Mouse (Mus musculus): ENCODE measurements around the gene Egfl6. TPM values are rescaled to one million over a fixed set of nuclear protein-coding genes. Genes with fewer than 3 reads are reported as not detected.

The Egfl6 gene
- total RNA-seq (2015) = not detected in 2 replicates
- not detected in 2 replicates for total RNA-seq (2017)

DNA sequence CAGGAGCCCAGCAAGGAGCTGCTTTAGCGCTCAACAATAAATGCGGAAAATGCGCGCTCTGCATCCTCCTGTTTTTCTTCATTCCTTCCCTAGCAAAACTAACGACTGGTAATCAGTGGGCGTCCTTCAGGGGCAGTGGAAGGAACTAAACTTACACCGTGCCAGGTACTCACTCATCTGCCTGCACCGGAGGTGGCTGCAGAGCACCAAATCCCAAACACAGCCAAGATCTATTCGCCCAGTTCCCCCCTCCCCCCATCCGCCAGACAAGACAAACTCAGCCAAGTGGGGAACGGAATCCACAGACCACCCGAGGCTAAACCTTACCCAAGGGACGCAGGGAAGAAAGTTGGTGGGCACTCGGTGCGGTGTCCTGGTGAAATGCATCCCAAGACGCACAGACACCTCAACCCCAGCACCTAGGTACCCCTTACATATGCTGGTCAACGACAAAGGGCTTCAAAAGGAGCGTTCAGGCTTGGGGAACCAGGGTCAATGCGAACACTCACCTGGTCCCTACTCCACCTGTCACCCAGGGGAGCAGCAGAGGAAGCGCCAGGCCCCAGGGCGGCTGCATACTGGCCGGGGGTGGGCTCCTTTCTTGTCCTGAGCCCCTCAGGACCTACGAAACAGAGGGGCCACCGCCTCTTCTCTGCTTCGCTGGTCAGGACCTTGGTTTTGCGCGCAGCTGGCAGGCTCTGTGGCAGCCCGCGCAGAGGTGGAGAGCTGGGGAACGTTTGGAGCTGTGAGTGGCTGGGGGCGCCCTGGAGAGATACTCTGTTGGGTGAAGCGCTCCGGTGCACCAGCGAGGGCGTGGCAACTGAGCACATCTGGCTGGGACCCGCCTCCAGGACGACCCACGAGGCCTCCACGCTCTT is at the start of gene Egfl6:
Egfl6 (minus strand) TSS at position 774 of the 878 bp plus-strand sequence.
- ATAC-seq (ENCODE audit: poor library complexity, severe bottlenecking) = no peak

GRCm38 (mm10) chrX:166626866-166627570 is 41.5 kb upstream of the Egfl6 start:
- peak; percentile 89 for ATAC-seq (ENCODE audit: poor library complexity, severe bottlenecking)

- no peak for ATAC-seq (ENCODE audit: poor library complexity, severe bottlenecking)
Observed at GRCm38 (mm10) chrX:166626174-166626573, 40.7 kb upstream of the Egfl6 start.

- ATAC-seq (ENCODE audit: poor library complexity, severe bottlenecking) = no peak
Observed at GRCm38 (mm10) chrX:166623176-166623575, 37.7 kb upstream of the Egfl6 start.

GRCm38 (mm10) chrX:166621560-166622301 is 36.2 kb upstream of the Egfl6 start:
- no peak for ATAC-seq (ENCODE audit: poor library complexity, severe bottlenecking)

GRCm38 (mm10) chrX:166620900-166621299 is 35.4 kb upstream of the Egfl6 start:
- no peak for ATAC-seq (ENCODE audit: poor library complexity, severe bottlenecking)

GRCm38 (mm10) chrX:166619084-166619483 is 33.6 kb upstream of the Egfl6 start:
- ATAC-seq (ENCODE audit: poor library complexity, severe bottlenecking) = no peak

GRCm38 (mm10) chrX:166615191-166615590 is 29.7 kb upstream of the Egfl6 start:
- no peak for ATAC-seq (ENCODE audit: poor library complexity, severe bottlenecking)

GRCm38 (mm10) chrX:166576111-166576510 is 9.4 kb downstream of the Egfl6 start:
- no peak for ATAC-seq (ENCODE audit: poor library complexity, severe bottlenecking)

DNA sequence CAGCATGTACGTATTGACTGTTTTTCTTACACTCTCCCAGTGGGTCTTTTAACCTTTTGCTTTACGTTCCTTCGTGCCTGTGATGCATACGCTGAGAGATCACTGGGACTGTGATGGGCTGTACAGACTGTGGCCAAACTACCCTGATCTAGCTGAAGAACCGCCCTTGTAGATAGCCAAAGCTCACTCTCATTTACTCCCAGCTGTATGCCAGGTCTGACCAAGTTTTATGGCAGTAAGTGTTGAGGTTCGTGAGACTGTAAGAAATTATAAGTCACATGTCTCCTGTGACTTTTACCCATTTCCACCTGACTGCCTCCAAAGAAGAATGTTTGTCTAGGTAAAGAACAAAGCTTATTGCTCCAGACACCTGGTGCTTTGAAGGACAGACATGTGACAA is 19.5 kb downstream of the Egfl6 start:
- ATAC-seq (ENCODE audit: poor library complexity, severe bottlenecking) = no peak

GRCm38 (mm10) chrX:166565401-166565800 is 20.1 kb downstream of the Egfl6 start:
- ATAC-seq (ENCODE audit: poor library complexity, severe bottlenecking) = no peak

- ATAC-seq (ENCODE audit: poor library complexity, severe bottlenecking) = no peak
Observed at GRCm38 (mm10) chrX:166564900-166565299, 20.6 kb downstream of the Egfl6 start.

DNA sequence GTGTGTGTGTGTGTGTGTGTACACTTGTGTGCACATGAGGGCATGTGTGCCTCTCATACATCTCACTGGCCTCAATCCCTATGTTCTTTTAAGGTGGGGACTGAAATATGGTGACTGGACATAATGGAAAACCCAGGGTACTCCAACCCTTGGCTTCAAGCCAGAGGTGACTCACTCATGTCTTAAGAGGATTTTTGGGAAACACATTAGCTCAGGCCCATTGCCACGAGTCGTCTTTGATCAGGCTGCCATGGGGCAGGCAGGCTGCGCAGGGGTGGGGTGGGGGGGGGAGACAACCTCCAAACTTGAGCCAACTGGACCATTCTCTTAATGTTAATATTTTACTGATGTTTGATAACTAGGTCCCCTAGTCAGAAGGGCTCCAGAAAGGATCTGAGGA is 26.2 kb downstream of the Egfl6 start:
- no peak for ATAC-seq (ENCODE audit: poor library complexity, severe bottlenecking)

GRCm38 (mm10) chrX:166552355-166552754 is 33.2 kb downstream of the Egfl6 start:
- ATAC-seq (ENCODE audit: poor library complexity, severe bottlenecking) = no peak

DNA sequence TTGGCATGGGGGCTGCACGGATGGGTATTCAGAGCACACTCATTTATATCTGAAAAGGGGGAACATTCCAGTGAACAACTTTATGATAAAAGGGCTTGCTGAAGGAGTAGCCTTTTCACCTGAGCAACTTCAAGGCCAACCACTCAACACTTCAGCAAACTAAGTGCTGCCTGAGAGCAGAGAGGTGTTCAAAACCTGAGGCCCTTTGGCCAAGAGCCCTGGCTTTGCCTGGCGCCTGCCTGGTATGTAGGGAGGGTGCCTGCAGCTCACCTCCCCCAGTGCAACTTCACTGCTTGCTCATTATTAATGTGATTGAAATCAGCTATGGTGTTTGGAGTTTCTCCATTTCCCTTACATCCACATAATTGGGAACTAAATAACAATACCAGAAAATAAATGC is 39.0 kb downstream of the Egfl6 start:
- ATAC-seq (ENCODE audit: poor library complexity, severe bottlenecking) = no peak

- ATAC-seq (ENCODE audit: poor library complexity, severe bottlenecking) = no peak
Observed at GRCm38 (mm10) chrX:166535138-166535537, 50.4 kb downstream of the Egfl6 start.

GRCm38 (mm10) chrX:166533432-166533831 is 52.1 kb downstream of the Egfl6 start:
- ATAC-seq (ENCODE audit: poor library complexity, severe bottlenecking) = no peak

DNA sequence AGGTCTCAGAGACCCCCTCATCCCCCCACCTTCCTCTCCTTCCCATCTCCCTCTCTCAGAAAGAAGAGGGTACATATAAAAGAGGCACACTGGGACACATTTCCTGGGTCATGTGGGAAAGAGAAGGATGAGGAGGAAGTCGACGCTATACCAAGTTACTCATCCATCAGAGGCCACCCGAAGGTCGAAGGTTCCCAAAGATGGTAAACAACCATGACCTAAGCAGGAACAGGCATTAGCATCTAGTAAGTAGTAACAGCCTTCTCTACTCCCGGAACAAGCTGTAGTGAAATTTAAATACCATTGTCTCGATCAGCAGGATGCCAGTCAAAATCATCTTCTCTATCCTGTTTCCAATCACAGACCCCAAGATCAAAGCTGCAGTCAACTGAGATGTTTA is 53.8 kb downstream of the Egfl6 start:
- ATAC-seq (ENCODE audit: poor library complexity, severe bottlenecking) = no peak

DNA sequence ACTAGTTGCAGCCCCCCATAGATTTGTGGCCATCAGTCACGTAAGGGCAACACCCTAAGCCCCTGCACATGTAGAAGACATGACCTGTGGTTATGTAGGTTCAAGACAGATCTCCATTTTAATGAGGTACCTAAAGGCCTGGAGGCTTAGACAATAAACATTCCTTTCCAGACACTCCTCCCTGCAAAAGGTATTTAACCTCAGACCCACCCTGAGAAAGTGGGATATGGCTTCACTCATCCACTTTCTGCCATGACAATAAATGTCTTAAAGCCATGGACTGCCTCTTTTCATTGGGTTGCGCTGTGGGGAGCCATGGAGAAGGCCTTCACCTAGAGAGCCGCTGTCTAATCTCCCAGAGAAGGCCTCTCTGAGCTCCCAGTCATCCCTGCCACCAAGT is 57.4 kb downstream of the Egfl6 start:
- ATAC-seq (ENCODE audit: poor library complexity, severe bottlenecking) = no peak

GRCm38 (mm10) chrX:166525637-166526315 is 59.7 kb downstream of the Egfl6 start:
- ATAC-seq (ENCODE audit: poor library complexity, severe bottlenecking) = no peak

DNA sequence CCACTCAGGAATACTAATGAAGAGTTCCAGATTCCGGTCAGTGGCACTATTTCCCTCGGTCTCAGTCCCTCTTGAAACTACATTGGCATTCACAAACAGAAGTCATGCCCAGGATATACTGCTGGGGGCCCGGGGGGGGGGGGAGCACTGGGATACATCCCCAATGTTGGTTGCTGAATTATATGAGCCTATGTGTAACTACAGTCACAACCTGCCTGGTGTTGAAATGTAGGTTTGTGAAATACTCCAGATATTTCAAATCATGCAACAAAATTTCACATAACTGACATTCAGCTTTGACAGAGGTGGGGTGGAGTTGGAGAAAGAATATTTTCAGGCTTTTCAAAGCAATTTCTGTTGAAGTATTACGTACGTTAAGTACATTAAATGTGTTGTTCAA is 64.7 kb downstream of the Egfl6 start:
- ATAC-seq (ENCODE audit: poor library complexity, severe bottlenecking) = peak; percentile 50
